Mouse (Mus musculus) adrenal gland, postnatal 25 days (tissue): ENCODE data around the gene AU021092. TPM values are rescaled to one million over a fixed set of nuclear protein-coding genes. Genes with fewer than 3 reads are reported as not detected.
"Not testable (repeated sequence)": the region's sequence is repeated elsewhere in the genome, so short reads cannot be mapped to it uniquely, and the experiment has no call there.

Experiments used
- DNase-seq: peaks from one replicate; pipeline ENCODE4 v3.0.0; 2021; ENCODE audit warnings: mixed read lengths
- long read RNA-seq: library from polyadenylated mRNA; stranded (forward); transcript quantifications from one replicate; pipeline ENCODE4 v2.0.0, GENCODE M21; 2021
- total RNA-seq: library from RNA; stranded (reverse); gene quantifications from 2 replicates; pipeline ENCODE4 v1.2.3, GENCODE M21; 2021

The AU021092 gene
- 10.8 and 14.5 TPM in 2 replicates for total RNA-seq
- long read RNA-seq, transcript AU021092-201 (8 exons, 1,368 nt): major isoform, 8 of 8 reads
- long read RNA-seq, partial matches to known transcripts: 0 of 8 reads
- long read RNA-seq, other reads (novel, unspliced or antisense): 0 of 8 reads

GRCm38 (mm10) chr16:5222140-5222539 lies at the start of gene AU021092:
AU021092 (minus strand) TSS chr16:5222299.
- no peak for DNase-seq

GRCm38 (mm10) chr16:5271411-5272035 lies 49.4 kb upstream of the AU021092 start:
- DNase-seq: no peak

- DNase-seq: no peak
Measured at GRCm38 (mm10) chr16:5263926-5264325, 41.8 kb upstream of the AU021092 start.

- DNase-seq: no peak
Measured at GRCm38 (mm10) chr16:5263156-5263555, 41.1 kb upstream of the AU021092 start.

- peak; percentile 99 for DNase-seq
Measured at GRCm38 (mm10) chr16:5255779-5256496, 33.8 kb upstream of the AU021092 start, which contains the start of gene Eef2kmt. Eef2kmt (minus strand) TSS chr16:5255983.

- no peak for DNase-seq
Measured at GRCm38 (mm10) chr16:5255081-5255740, 33.1 kb upstream of the AU021092 start.

GRCm38 (mm10) chr16:5254346-5255025 lies 32.4 kb upstream of the AU021092 start:
- peak; percentile 81 for DNase-seq

- no peak for DNase-seq
Measured at GRCm38 (mm10) chr16:5252260-5252659, 30.2 kb upstream of the AU021092 start.

GRCm38 (mm10) chr16:5250891-5251290 lies 28.8 kb upstream of the AU021092 start:
- no peak for DNase-seq

- peak; percentile 69 for DNase-seq
Measured at GRCm38 (mm10) chr16:5244411-5244810, 22.3 kb upstream of the AU021092 start.

GRCm38 (mm10) chr16:5242882-5243281 lies 20.8 kb upstream of the AU021092 start:
- no peak for DNase-seq

GRCm38 (mm10) chr16:5242355-5242754 lies 20.3 kb upstream of the AU021092 start:
- DNase-seq: no peak

- peak; percentile 95 for DNase-seq
Measured at GRCm38 (mm10) chr16:5233418-5234313, 11.6 kb upstream of the AU021092 start, which contains the start of gene Alg1. Alg1 (plus strand) TSS chr16:5233621.

GRCm38 (mm10) chr16:5232982-5233381 lies 10.9 kb upstream of the AU021092 start:
- no peak for DNase-seq

GRCm38 (mm10) chr16:5228103-5228502 lies 6.0 kb upstream of the AU021092 start:
- not testable (repeated sequence) for DNase-seq

- not testable (repeated sequence) for DNase-seq
Measured at GRCm38 (mm10) chr16:5227501-5227900, 5.4 kb upstream of the AU021092 start.

GRCm38 (mm10) chr16:5226534-5226933 lies 4.4 kb upstream of the AU021092 start:
- DNase-seq: not testable (repeated sequence)

- no peak for DNase-seq
Measured at GRCm38 (mm10) chr16:5221403-5221802, 696 bp downstream of the AU021092 start.

GRCm38 (mm10) chr16:5217341-5218133 lies 4.6 kb downstream of the AU021092 start:
- DNase-seq: no peak

GRCm38 (mm10) chr16:5216686-5217085 lies 5.4 kb downstream of the AU021092 start:
- DNase-seq: no peak
